Mouse (Mus musculus) midbrain, embryonic 13.5 days (tissue): ENCODE results near the gene Ackr3. TPM values are rescaled to one million over a fixed set of nuclear protein-coding genes. Genes with fewer than 3 reads are reported as not detected.

Source experiments
- ATAC-seq: fragments of 200-750 bp; cut with Nextera tagmentation; 2 replicates; pipeline ENCODE4 v1.8.0; 2017; ENCODE audit warnings: mild to moderate bottlenecking, moderate TSS enrichment, moderate library complexity
- H3K27ac ChIP-seq: fragments of 300-500 bp; sonication (generic); 2 replicates; pipeline ENCODE4 v1.5.1; 2015; ENCODE audit warnings: inconsistent platforms, mild to moderate bottlenecking, moderate library complexity
- H3K27me3 ChIP-seq: fragments of 300-500 bp; sonication (generic); 2 replicates; pipeline ENCODE4 v1.6.1; 2015; ENCODE audit warnings: mild to moderate bottlenecking, inconsistent platforms
- H3K36me3 ChIP-seq: fragments of 300-500 bp; sonication (generic); 2 replicates; pipeline ENCODE4 v1.6.1; 2015; ENCODE audit warnings: mild to moderate bottlenecking, inconsistent platforms
- H3K4me1 ChIP-seq: fragments of 300-500 bp; sonication (generic); replicated peaks from 2 replicates; pipeline ENCODE4 v1.6.1; 2015; ENCODE audit warnings: inconsistent platforms
- H3K4me2 ChIP-seq: fragments of 300-500 bp; sonication (generic); replicated peaks from 2 replicates; pipeline ENCODE4 v1.6.1; 2015; ENCODE audit warnings: moderate library complexity, mild to moderate bottlenecking, inconsistent platforms
- H3K4me3 ChIP-seq: fragments of 300-500 bp; sonication (generic); replicated peaks from 2 replicates; pipeline ENCODE4 v1.5.1; 2015; ENCODE audit warnings: mild to moderate bottlenecking, inconsistent platforms
- H3K9ac ChIP-seq: fragments of 300-500 bp; sonication (generic); replicated peaks from 2 replicates; pipeline ENCODE4 v1.6.1; 2015; ENCODE audit warnings: mild to moderate bottlenecking, inconsistent platforms
- H3K9me3 ChIP-seq: fragments of 300-500 bp; sonication (generic); 2 replicates; pipeline ENCODE4 v1.6.1; 2016; ENCODE audit warnings: mild to moderate bottlenecking, inconsistent platforms
- WGBS: fragments of 180-500 bp; shearing (Covaris S2); methylation state at CpG from one replicate; pipeline ENCODE4 v1.1.7; 2015; 5-methylcytosine and 5-hydroxymethylcytosine counted together
- polyA plus RNA-seq: library from polyadenylated mRNA; unstranded; fragments of >200 nt; fragmentation: Nextera tagmentation; extraction: Ambion mirVana; gene quantifications from 2 replicates; pipeline ENCODE4 v1.2.1, GENCODE M21; 2015

The Ackr3 gene
- polyA plus RNA-seq, 1 experiment from 2014 or later = 17.1 TPM

DNA sequence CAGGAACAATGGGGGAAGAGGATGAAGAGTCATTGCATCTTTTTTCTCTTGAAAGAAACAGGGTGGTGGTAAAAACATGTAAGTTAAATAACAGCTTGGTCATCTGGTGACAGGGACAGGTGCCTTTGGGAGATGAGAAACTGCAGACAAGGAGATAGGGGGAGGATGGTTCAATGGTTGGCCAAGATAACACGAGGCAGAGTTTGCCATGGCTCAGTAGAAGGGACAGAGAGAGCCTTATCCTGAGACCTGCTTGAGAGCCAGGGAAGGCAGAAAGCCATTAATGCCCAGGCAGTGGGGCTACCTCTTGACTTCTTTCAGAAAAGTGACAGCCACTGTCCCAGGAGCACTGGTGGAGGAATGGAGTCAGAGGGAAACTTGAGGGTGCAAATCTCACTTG is 43.0 kb downstream of the Ackr3 start:
- Histone ChIP-seq H3K4me2 (no peak overlapping the region), H3K36me3 (no peaks in the 10 kb centered on the region), H3K27ac (no peak overlapping the region), H3K9ac (no peak overlapping the region), H3K4me3 (no peak overlapping the region), H3K9me3 (no peaks in the 10 kb centered on the region), H3K27me3 (no peaks in the 10 kb centered on the region), H3K4me1 (peaks cover 29% of the 10 kb centered on the region)
- ATAC-seq = no peak
- 70% methylated on average over 1 of the region's 1 CpGs for WGBS

DNA sequence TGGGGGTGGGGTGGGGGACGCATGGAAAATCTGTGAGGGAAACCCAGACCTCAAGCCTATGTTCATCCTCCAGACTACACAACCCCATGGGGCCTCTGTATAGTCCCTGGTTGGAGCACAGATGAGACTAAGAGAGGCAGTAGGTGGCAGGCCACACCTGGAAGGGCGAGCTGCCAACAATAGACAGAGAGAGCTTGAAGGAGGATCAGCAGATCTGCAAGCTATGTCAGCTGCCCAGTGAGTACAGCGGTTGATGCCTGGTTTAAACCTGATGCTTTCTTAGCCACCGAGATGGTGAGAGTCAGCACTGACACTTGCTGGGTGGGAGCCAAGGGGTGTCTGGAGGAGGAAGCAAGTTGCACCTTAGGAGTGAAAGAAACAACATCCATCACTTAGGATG is 43.5 kb downstream of the Ackr3 start:
- no peaks in the 10 kb centered on the region for H3K27me3 ChIP-seq
- peaks cover 34% of the 10 kb centered on the region for H3K4me1 ChIP-seq
- no peak overlapping the region for H3K4me2 ChIP-seq
- H3K4me3 ChIP-seq = no peak overlapping the region
- H3K9ac ChIP-seq = no peak overlapping the region
- no peaks in the 10 kb centered on the region for H3K9me3 ChIP-seq
- ATAC-seq = no peak
- WGBS = 89% methylated on average over 4 of the region's 4 CpGs
- no peak overlapping the region for H3K27ac ChIP-seq
- H3K36me3 ChIP-seq = no peaks in the 10 kb centered on the region

GRCm38 (mm10) chr1:90247756-90248541 is 44.2 kb downstream of the Ackr3 start:
- H3K36me3 ChIP-seq = no peaks in the 10 kb centered on the region
- no peak for ATAC-seq
- no peaks in the 10 kb centered on the region for H3K27me3 ChIP-seq
- 92% methylated on average over 8 of the region's 8 CpGs for WGBS
- H3K4me3 ChIP-seq = no peak overlapping the region
- H3K9me3 ChIP-seq = no peaks in the 10 kb centered on the region
- no peak overlapping the region for H3K27ac ChIP-seq
- peaks cover 38% of the 10 kb centered on the region for H3K4me1 ChIP-seq
- H3K4me2 ChIP-seq = no peak overlapping the region
- H3K9ac ChIP-seq = no peak overlapping the region

GRCm38 (mm10) chr1:90248966-90249735 is 45.4 kb downstream of the Ackr3 start:
- H3K4me3 ChIP-seq = no peak overlapping the region
- no peak for ATAC-seq
- H3K4me2 ChIP-seq = no peak overlapping the region
- no peaks in the 10 kb centered on the region for H3K27me3 ChIP-seq
- no peak overlapping the region for H3K27ac ChIP-seq
- WGBS = 67% methylated on average over 9 of the region's 9 CpGs
- peaks cover 38% of the 10 kb centered on the region for H3K4me1 ChIP-seq
- H3K9me3 ChIP-seq = no peaks in the 10 kb centered on the region
- no peaks in the 10 kb centered on the region for H3K36me3 ChIP-seq
- H3K9ac ChIP-seq = no peak overlapping the region

GRCm38 (mm10) chr1:90250419-90250818 is 46.6 kb downstream of the Ackr3 start:
- Histone ChIP-seq H3K9ac (no peak overlapping the region), H3K4me1 (peaks cover 37% of the 10 kb centered on the region), H3K27me3 (no peaks in the 10 kb centered on the region), H3K4me2 (no peak overlapping the region), H3K4me3 (no peak overlapping the region), H3K36me3 (no peaks in the 10 kb centered on the region), H3K27ac (no peak overlapping the region), H3K9me3 (no peaks in the 10 kb centered on the region)
- no peak for ATAC-seq
- WGBS = 84% methylated on average over 6 of the region's 6 CpGs

- H3K27me3 ChIP-seq = no peaks in the 10 kb centered on the region
- no peak overlapping the region for H3K4me2 ChIP-seq
- H3K9ac ChIP-seq = no peak overlapping the region
- H3K4me1 ChIP-seq = peaks cover 30% of the 10 kb centered on the region
- 80% methylated on average over 3 of the region's 3 CpGs for WGBS
- no peak overlapping the region for H3K4me3 ChIP-seq
- ATAC-seq = no peak
- H3K27ac ChIP-seq = no peak overlapping the region
- no peaks in the 10 kb centered on the region for H3K36me3 ChIP-seq
- no peaks in the 10 kb centered on the region for H3K9me3 ChIP-seq
Measured at GRCm38 (mm10) chr1:90251156-90251555, 47.4 kb downstream of the Ackr3 start.

DNA sequence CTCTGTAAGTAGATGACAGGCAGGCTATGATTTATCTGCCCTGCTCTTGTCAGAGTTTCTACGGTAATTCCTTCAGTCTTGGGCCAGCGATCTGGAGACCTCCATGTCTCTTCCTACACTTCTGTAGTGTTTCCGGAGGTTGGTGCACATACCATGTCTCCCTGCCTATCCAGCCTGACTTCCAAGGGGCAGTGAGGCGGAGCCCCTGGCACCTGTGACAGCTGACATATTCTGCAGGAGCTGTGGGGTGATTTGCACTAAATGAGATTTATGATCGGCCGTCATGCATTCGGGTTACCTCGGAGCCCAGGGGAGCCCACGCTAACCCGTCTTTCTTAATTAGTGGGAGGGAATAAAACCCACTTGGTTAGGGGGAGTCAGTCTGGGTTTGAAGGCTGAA is 49.7 kb downstream of the Ackr3 start:
- no peaks in the 10 kb centered on the region for H3K27me3 ChIP-seq
- 0 out of 2 replicates have a peak, but pooled peaks have one; percentile 30 for ATAC-seq
- peaks cover 23% of the 10 kb centered on the region for H3K4me1 ChIP-seq
- WGBS = 76% methylated on average over 10 of the region's 10 CpGs
- H3K27ac ChIP-seq = no peak overlapping the region
- no peak overlapping the region for H3K4me2 ChIP-seq
- no peak overlapping the region for H3K9ac ChIP-seq
- H3K9me3 ChIP-seq = no peaks in the 10 kb centered on the region
- no peak overlapping the region for H3K4me3 ChIP-seq
- H3K36me3 ChIP-seq = no peaks in the 10 kb centered on the region

DNA sequence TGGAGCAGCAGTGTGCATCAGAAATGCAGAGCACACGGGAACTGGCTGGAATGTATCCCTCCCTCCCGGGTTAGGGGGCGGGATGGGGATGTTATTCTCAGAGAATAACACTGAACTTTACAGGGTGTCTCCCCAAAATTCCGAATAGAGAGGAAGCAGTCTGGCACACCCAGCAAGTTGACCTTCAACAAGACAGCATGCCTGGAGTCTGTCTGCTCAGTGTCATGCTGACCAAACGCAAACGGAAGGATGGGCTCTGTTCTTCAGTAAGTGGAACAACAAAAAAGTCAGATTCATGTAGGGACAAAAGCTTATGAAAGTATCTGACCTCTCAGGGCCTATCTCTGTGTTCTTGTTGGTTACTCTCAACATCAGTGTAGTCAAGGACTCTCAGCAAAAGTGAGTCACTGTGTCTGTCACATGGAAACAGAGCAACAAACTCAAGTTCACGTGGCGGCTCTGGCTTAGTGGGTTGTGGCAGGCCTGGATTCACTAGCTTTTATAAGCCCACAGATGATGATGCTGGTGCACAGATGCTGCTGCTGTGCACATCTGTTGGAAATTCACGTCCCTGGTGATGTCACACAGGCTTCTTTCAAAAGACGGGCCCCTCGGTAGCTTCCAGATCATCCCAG is 54.6 kb downstream of the Ackr3 start:
- no peak for ATAC-seq
- Histone ChIP-seq H3K9me3 (no peaks in the 10 kb centered on the region), H3K27me3 (no peaks in the 10 kb centered on the region), H3K4me2 (no peak overlapping the region), H3K9ac (no peak overlapping the region), H3K4me3 (no peak overlapping the region), H3K27ac (no peak overlapping the region), H3K4me1 (no peaks in the 10 kb centered on the region), H3K36me3 (no peaks in the 10 kb centered on the region)
- 86% methylated on average over 11 of the region's 11 CpGs for WGBS

GRCm38 (mm10) chr1:90260704-90261581 is 57.2 kb downstream of the Ackr3 start:
- H3K4me3 ChIP-seq = no peak overlapping the region
- H3K27ac ChIP-seq = no peak overlapping the region
- no peak for ATAC-seq
- 96% methylated on average over 11 of the region's 11 CpGs for WGBS
- no peaks in the 10 kb centered on the region for H3K4me1 ChIP-seq
- H3K4me2 ChIP-seq = no peak overlapping the region
- H3K9me3 ChIP-seq = no peaks in the 10 kb centered on the region
- no peaks in the 10 kb centered on the region for H3K27me3 ChIP-seq
- H3K9ac ChIP-seq = no peak overlapping the region
- H3K36me3 ChIP-seq = no peaks in the 10 kb centered on the region

DNA sequence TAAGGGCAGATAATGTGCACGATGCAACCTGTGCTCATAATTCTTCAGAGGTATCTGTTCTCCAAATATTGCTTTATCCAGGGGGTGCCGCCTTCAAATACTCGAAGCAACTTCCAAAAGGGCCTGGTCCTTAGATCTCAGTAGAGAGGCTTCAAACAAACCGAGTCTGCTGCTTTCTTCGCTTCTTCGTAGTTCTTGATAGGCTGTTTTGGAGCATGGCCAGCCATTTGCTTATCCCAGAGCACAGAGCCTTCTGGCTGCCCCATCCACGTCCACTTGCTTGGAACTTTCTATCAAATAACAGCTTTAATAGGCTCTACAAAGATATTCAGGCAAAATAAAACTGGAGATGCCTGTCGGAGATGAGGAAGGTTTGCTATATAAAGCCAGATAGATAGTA is 58.6 kb downstream of the Ackr3 start:
- no peaks in the 10 kb centered on the region for H3K4me1 ChIP-seq
- no peaks in the 10 kb centered on the region for H3K9me3 ChIP-seq
- ATAC-seq = no peak
- H3K4me3 ChIP-seq = no peak overlapping the region
- WGBS = 84% methylated on average over 8 of the region's 8 CpGs
- H3K36me3 ChIP-seq = no peaks in the 10 kb centered on the region
- no peak overlapping the region for H3K27ac ChIP-seq
- H3K27me3 ChIP-seq = no peaks in the 10 kb centered on the region
- H3K4me2 ChIP-seq = no peak overlapping the region
- H3K9ac ChIP-seq = no peak overlapping the region
